Mouse (Mus musculus): ENCODE measurements around the gene Ucp3.

Ucp3 gene

GRCm38 (mm10) chr7:100472777-100473176 lies at the start of gene Ucp3:
TSS of gene Ucp3 (plus strand) at chr7:100472990.
- no peak for DNase-seq (ENCODE audit: low read depth, low spot score)

- no peak for DNase-seq (ENCODE audit: low read depth, low spot score)
Measured at GRCm38 (mm10) chr7:100425795-100426194, 47.0 kb upstream of the Ucp3 start.

DNA sequence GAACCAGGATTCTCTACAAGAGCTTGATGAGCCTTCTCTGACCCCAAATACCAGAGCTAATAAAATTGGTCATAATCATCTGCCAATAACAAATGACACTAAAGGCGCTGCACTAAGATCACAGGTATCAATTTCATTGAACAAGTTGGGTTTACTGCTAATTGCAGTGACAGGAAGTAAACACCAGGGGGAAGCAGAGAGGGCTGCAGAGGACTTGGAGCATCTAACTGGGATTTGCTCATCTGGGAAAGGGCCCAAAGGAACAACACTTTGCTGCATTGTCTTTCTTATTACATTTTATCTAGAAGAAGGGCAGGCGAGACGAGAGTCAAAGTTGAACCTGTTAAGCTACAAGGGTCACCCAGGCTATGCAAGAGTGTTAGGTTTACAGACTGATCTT lies 43.7 kb upstream of the Ucp3 start:
- DNase-seq (ENCODE audit: low read depth, low spot score) = no peak

DNA sequence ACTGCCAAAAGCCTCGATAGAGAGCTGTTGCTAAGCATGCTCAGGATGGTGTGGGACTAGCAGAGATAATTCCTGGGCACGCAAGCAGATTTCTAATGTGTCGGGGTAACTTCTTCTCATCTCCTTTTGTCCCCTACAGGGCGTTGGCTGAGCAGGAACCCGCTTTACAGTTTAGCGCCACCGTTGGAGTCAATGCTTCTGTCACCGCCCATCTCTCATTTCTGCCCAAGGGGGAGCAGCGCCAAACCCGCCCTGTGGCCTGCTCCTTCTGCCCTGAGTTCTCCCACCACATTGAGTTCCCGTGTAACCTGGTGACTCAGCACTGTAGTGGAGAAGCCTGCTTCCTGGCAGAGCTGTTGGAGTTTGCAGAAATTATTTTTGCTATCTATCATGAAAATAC lies 42.9 kb upstream of the Ucp3 start:
- no peak for DNase-seq (ENCODE audit: low read depth, low spot score)

GRCm38 (mm10) chr7:100431103-100431502 lies 41.7 kb upstream of the Ucp3 start:
- no peak for DNase-seq (ENCODE audit: low read depth, low spot score)

DNA sequence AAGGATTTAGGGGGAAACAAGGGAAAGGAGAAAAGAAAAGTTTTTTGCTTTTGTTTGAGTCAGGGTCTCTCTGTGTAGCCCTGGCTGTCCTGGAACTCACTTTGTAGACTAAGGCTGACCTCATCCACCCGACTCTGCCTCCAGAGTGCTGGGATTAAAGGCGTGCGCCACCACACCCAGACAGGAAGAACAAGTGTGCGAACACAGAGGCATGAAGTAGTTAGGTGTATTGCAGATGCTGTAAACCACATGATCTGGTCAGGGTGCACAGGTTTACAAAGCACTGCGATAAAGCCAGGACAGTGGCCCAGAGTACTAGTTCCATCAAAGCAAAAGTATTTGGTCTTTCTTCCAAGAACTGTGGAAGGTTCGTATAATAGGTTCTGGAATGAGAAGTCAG lies 39.5 kb upstream of the Ucp3 start:
- DNase-seq (ENCODE audit: low read depth, low spot score) = no peak

DNA sequence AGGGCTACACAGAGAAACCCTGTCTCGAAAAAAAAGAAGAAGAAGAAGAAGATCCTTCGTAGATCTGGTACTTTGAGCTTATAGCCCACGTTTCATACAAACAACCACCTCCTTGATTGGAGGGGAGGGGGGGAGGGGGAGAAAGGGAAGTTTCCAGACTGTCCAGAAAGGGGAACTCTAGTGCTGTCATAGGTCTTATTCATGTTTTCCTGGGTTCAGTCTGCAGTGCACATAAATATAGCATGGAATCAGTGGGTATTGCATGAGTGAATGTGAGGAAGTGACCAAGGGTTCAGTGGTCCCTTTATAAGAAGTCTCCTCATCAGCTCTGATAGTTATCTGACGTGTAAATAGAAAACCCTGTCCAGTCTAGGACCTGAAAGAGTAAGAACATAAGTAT lies 29.1 kb upstream of the Ucp3 start:
- no peak for DNase-seq (ENCODE audit: low read depth, low spot score)

DNA sequence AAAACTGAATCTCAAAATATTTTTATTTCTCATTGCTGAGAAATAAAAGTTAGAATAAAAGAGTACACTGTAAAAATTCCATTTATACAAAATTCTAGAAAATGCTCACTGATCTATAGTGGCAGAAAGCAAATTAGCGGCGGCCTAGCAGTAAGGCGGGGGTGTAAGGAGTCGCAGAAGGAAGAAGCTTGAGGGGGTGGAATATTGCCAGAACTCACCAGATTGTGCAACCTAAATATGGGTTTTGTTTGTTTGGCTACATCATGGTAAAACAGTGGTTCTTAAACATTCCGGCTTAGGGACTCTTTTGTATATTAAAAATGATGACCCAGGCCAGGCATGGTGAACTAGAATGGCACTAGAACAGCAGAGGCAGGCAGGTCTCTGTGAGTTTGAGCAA lies 26.5 kb upstream of the Ucp3 start:
- DNase-seq (ENCODE audit: low read depth, low spot score) = no peak

GRCm38 (mm10) chr7:100448530-100448929 lies 24.3 kb upstream of the Ucp3 start:
- no peak for DNase-seq (ENCODE audit: low read depth, low spot score)

DNA sequence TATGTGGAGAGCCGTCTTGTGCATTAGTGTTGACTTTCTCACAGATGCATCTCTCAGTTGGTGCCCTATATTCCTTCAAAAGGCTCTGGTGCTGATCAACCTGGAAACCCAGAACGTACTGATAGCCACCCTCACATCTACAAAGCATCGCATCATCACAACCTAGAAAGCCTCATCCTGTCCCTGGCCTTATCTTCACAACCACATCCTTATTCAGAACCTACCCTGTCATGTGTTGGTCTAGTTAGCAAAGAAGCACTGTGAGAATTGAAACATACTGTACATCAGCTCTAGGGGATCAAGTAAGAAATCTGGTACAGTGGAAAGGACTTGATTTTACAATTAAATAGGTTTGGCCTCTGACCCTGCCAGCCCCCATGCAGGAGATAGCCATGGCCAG lies 23.8 kb upstream of the Ucp3 start:
- DNase-seq (ENCODE audit: low read depth, low spot score) = no peak

- DNase-seq (ENCODE audit: low read depth, low spot score) = no peak
Measured at GRCm38 (mm10) chr7:100458153-100458552, 14.6 kb upstream of the Ucp3 start.

GRCm38 (mm10) chr7:100459862-100460261 lies 12.9 kb upstream of the Ucp3 start:
- DNase-seq (ENCODE audit: low read depth, low spot score) = no peak

- no peak for DNase-seq (ENCODE audit: low read depth, low spot score)
Measured at GRCm38 (mm10) chr7:100461621-100462151, 11.1 kb upstream of the Ucp3 start.

- DNase-seq (ENCODE audit: low read depth, low spot score) = no peak
Measured at GRCm38 (mm10) chr7:100463194-100463593, 9.6 kb upstream of the Ucp3 start.

DNA sequence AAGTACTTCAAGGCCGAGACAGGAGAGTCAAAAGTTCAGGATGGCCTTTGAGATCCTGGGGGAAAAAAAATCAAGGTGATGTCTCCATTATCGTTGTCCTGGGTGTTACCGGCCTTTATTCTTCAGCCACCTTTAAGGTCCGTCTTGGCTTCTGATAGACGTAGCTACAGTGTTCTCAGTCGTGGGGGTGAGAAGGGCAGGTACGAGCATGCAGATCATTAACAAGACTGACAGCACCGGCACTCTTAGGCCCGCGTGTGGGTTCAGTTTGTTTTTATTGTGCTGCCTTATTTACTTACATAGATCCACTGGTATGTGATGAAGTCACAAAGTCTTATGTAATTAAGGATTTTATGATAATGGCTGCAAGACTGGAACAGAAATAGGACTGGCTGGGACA lies 9.0 kb upstream of the Ucp3 start:
- DNase-seq (ENCODE audit: low read depth, low spot score) = no peak

DNA sequence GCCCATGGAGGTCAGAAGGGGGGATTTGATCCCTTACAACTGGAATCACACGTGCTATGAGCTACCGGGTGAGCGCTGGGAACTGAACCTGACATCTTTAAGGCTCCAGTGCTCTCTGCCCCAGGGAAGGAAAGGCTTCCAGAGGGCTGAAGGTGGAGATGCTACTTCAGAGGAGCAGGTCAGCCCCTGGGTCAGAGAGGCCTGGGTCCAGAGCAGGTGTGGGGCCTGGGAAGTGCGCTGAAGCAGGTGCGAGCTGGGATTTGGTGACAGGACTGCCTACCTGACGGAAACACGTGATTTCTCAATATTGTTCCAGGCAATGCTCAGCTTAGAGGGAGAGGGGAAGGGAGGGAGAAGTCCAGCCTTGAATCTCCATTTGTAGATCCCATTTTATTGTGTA lies 8.5 kb upstream of the Ucp3 start:
- DNase-seq (ENCODE audit: low read depth, low spot score) = no peak

DNA sequence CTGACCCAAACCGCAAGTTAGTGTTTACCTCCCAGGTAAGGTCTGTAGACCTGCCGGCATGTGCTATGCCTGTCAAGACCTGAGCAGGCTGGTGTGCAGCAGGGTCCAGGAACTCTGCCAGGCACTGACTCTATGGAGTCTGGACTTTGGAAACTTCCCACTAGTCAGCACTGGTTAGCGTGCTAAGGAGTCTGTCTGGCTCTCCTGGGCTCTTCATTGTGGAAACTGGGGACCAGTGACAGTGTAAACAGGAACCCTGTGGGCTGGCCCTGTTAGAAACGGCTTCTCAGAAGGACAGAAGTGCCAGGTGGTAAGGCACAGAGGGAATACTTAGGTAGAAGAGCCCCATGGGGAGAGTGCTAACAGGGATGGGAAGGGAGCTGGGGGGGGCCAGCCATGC lies 7.5 kb upstream of the Ucp3 start:
- DNase-seq (ENCODE audit: low read depth, low spot score) = no peak

- DNase-seq (ENCODE audit: low read depth, low spot score) = no peak
Measured at GRCm38 (mm10) chr7:100465656-100466309, 7.0 kb upstream of the Ucp3 start.

GRCm38 (mm10) chr7:100466781-100467510 lies 5.8 kb upstream of the Ucp3 start:
- no peak for DNase-seq (ENCODE audit: low read depth, low spot score)

DNA sequence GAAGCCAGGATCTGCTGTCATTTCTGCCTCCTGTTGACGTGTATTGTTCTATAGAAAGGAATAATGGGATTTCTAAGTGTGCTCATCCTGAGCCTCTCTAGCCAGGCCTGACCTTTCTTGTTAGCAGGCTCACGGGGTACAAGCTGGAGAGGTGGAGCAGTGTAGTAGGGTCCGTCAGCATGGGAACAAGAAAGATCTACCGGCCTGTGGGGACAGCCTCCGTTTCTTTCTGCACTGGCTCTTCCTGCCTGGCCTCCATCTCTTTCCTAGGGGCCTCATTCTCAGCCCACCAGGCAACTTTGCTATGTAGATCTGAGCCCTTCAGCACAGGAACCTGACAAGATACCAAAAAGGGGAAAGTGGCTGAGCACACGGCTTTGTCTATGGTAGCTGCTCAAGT lies 4.0 kb upstream of the Ucp3 start:
- no peak for DNase-seq (ENCODE audit: low read depth, low spot score)

GRCm38 (mm10) chr7:100469502-100469901 lies 3.3 kb upstream of the Ucp3 start:
- DNase-seq (ENCODE audit: low read depth, low spot score) = no peak

GRCm38 (mm10) chr7:100470796-100471406 lies 1.9 kb upstream of the Ucp3 start:
- DNase-seq (ENCODE audit: low read depth, low spot score) = no peak

GRCm38 (mm10) chr7:100471407-100471797 lies 1.4 kb upstream of the Ucp3 start:
- DNase-seq (ENCODE audit: low read depth, low spot score) = no peak

Data from brain, embryonic 18.5 days (tissue).